Mouse (Mus musculus): ENCODE results near the gene Dab2ip. TPM values are rescaled to one million over a fixed set of nuclear protein-coding genes. Genes with fewer than 3 reads are reported as not detected.

Dab2ip gene
- polyA plus RNA-seq, 1 experiment = 9.8 TPM

- Histone ChIP-seq H3K4me1 (ENCODE audit: control insufficient read depth, insufficient read depth, low read length) (no peaks in the 10 kb centered on the region), H3K4me3 (replicated peaks; ENCODE audit: control insufficient read depth, low read depth, low read length) (no peak overlapping the region), H3K27ac (ENCODE audit: control insufficient read depth, insufficient read depth, low read depth, low read length, poor library complexity) (no peak overlapping the region)
- TF ChIP-seq POLR2A (IDR thresholded peaks at IDR 0.05; ENCODE audit: borderline replicate concordance, control insufficient read depth, low read depth, low read length) (no peak), CTCF (IDR thresholded peaks at IDR 0.05; ENCODE audit: control insufficient read depth, insufficient read depth, low read length) (no peak)
- WGBS = 40% methylated on average over 11 of the region's 11 CpGs
Observed at GRCm38 (mm10) chr2:35610168-35610951, 52.3 kb downstream of the Dab2ip start.

GRCm38 (mm10) chr2:35610976-35611375, 52.9 kb downstream of the Dab2ip start:
- 95% methylated on average over 7 of the region's 7 CpGs for WGBS
- Histone ChIP-seq H3K4me1 (ENCODE audit: control insufficient read depth, insufficient read depth, low read length) (no peaks in the 10 kb centered on the region), H3K4me3 (replicated peaks; ENCODE audit: control insufficient read depth, low read depth, low read length) (no peak overlapping the region), H3K27ac (ENCODE audit: control insufficient read depth, insufficient read depth, low read depth, low read length, poor library complexity) (no peak overlapping the region)
- TF ChIP-seq POLR2A (IDR thresholded peaks at IDR 0.05; ENCODE audit: borderline replicate concordance, control insufficient read depth, low read depth, low read length) = no peak
- no peak for TF ChIP-seq CTCF (IDR thresholded peaks at IDR 0.05; ENCODE audit: control insufficient read depth, insufficient read depth, low read length)

- WGBS = 86% methylated on average over 4 of the region's 4 CpGs
- Histone ChIP-seq H3K4me3 (replicated peaks; ENCODE audit: control insufficient read depth, low read depth, low read length) (no peak overlapping the region), H3K4me1 (ENCODE audit: control insufficient read depth, insufficient read depth, low read length) (no peaks in the 10 kb centered on the region), H3K27ac (ENCODE audit: control insufficient read depth, insufficient read depth, low read depth, low read length, poor library complexity) (no peak overlapping the region)
- TF ChIP-seq POLR2A (IDR thresholded peaks at IDR 0.05; ENCODE audit: borderline replicate concordance, control insufficient read depth, low read depth, low read length) = no peak
- no peak for TF ChIP-seq CTCF (IDR thresholded peaks at IDR 0.05; ENCODE audit: control insufficient read depth, insufficient read depth, low read length)
Observed at GRCm38 (mm10) chr2:35611645-35612044, 53.6 kb downstream of the Dab2ip start.

- TF ChIP-seq CTCF (IDR thresholded peaks at IDR 0.05; ENCODE audit: control insufficient read depth, insufficient read depth, low read length) = no peak
- no peak for TF ChIP-seq POLR2A (IDR thresholded peaks at IDR 0.05; ENCODE audit: borderline replicate concordance, control insufficient read depth, low read depth, low read length)
- Histone ChIP-seq H3K4me1 (ENCODE audit: control insufficient read depth, insufficient read depth, low read length) (no peaks in the 10 kb centered on the region), H3K4me3 (replicated peaks; ENCODE audit: control insufficient read depth, low read depth, low read length) (no peak overlapping the region), H3K27ac (ENCODE audit: control insufficient read depth, insufficient read depth, low read depth, low read length, poor library complexity) (no peak overlapping the region)
- WGBS = 86% methylated on average over 7 of the region's 7 CpGs
Observed at GRCm38 (mm10) chr2:35612297-35612696, 54.2 kb downstream of the Dab2ip start.

- no peak for TF ChIP-seq CTCF (IDR thresholded peaks at IDR 0.05; ENCODE audit: control insufficient read depth, insufficient read depth, low read length)
- no peak for TF ChIP-seq POLR2A (IDR thresholded peaks at IDR 0.05; ENCODE audit: borderline replicate concordance, control insufficient read depth, low read depth, low read length)
- H3K27ac ChIP-seq (ENCODE audit: control insufficient read depth, insufficient read depth, low read depth, low read length, poor library complexity) = no peak overlapping the region
- 39% methylated on average over 3 of the region's 3 CpGs for WGBS
- no peak overlapping the region for H3K4me3 ChIP-seq (replicated peaks; ENCODE audit: control insufficient read depth, low read depth, low read length)
- H3K4me1 ChIP-seq (ENCODE audit: control insufficient read depth, insufficient read depth, low read length) = no peaks in the 10 kb centered on the region
Observed at GRCm38 (mm10) chr2:35613946-35614353, 55.9 kb downstream of the Dab2ip start.

- WGBS = 50% methylated on average over 3 of the region's 3 CpGs
- Histone ChIP-seq H3K27ac (ENCODE audit: control insufficient read depth, insufficient read depth, low read depth, low read length, poor library complexity) (no peak overlapping the region), H3K4me1 (ENCODE audit: control insufficient read depth, insufficient read depth, low read length) (no peaks in the 10 kb centered on the region), H3K4me3 (replicated peaks; ENCODE audit: control insufficient read depth, low read depth, low read length) (no peak overlapping the region)
- TF ChIP-seq CTCF (IDR thresholded peaks at IDR 0.05; ENCODE audit: control insufficient read depth, insufficient read depth, low read length) (no peak), POLR2A (IDR thresholded peaks at IDR 0.05; ENCODE audit: borderline replicate concordance, control insufficient read depth, low read depth, low read length) (no peak)
Observed at GRCm38 (mm10) chr2:35614411-35614810, 56.3 kb downstream of the Dab2ip start.

GRCm38 (mm10) chr2:35615366-35615765, 57.3 kb downstream of the Dab2ip start:
- Histone ChIP-seq H3K4me1 (ENCODE audit: control insufficient read depth, insufficient read depth, low read length) (no peaks in the 10 kb centered on the region), H3K27ac (ENCODE audit: control insufficient read depth, insufficient read depth, low read depth, low read length, poor library complexity) (no peak overlapping the region), H3K4me3 (replicated peaks; ENCODE audit: control insufficient read depth, low read depth, low read length) (no peak overlapping the region)
- TF ChIP-seq CTCF (IDR thresholded peaks at IDR 0.05; ENCODE audit: control insufficient read depth, insufficient read depth, low read length) = no peak
- 65% methylated on average over 4 of the region's 4 CpGs for WGBS

- Histone ChIP-seq H3K4me3 (replicated peaks; ENCODE audit: control insufficient read depth, low read depth, low read length) (no peak overlapping the region), H3K27ac (ENCODE audit: control insufficient read depth, insufficient read depth, low read depth, low read length, poor library complexity) (no peak overlapping the region), H3K4me1 (ENCODE audit: control insufficient read depth, insufficient read depth, low read length) (no peaks in the 10 kb centered on the region)
- 67% methylated on average over 2 of the region's 2 CpGs for WGBS
- TF ChIP-seq POLR2A (IDR thresholded peaks at IDR 0.05; ENCODE audit: borderline replicate concordance, control insufficient read depth, low read depth, low read length) (no peak), CTCF (IDR thresholded peaks at IDR 0.05; ENCODE audit: control insufficient read depth, insufficient read depth, low read length) (no peak)
Observed at GRCm38 (mm10) chr2:35615977-35616376, 57.9 kb downstream of the Dab2ip start.
